Mouse (Mus musculus) small intestine, adult 2 months (tissue): ENCODE measurements around the gene Farp2. TPM values are rescaled to one million over a fixed set of nuclear protein-coding genes. Genes with fewer than 3 reads are reported as not detected.

Source experiments
- H3K27ac ChIP-seq: fragments of 200-500 bp; 2 replicates; pipeline ENCODE4 v1.5.1; 2012; ENCODE audit warnings: low read depth, low read length, control low read depth, inconsistent platforms; ENCODE audit not compliant: insufficient read depth
- H3K27me3 ChIP-seq: fragments of 200-500 bp; 2 replicates; pipeline ENCODE4 v1.6.1; 2012; ENCODE audit warnings: mild to moderate bottlenecking, moderate library complexity, low read length, inconsistent platforms; ENCODE audit not compliant: control insufficient read depth, insufficient read depth
- H3K36me3 ChIP-seq: fragments of 200-500 bp; 2 replicates; pipeline ENCODE4 v1.6.1; 2012; ENCODE audit warnings: mild to moderate bottlenecking, low read length, control low read depth, inconsistent platforms; ENCODE audit not compliant: control insufficient read depth, insufficient read depth
- H3K4me1 ChIP-seq: fragments of 200-500 bp; 2 replicates; pipeline ENCODE4 v1.6.1; 2012; ENCODE audit warnings: low read length, inconsistent platforms, mixed read lengths; ENCODE audit not compliant: control insufficient read depth, insufficient read depth, insufficient read length
- H3K4me3 ChIP-seq: fragments of 200-500 bp; 2 replicates; pipeline ENCODE4 v1.5.1; 2012; ENCODE audit warnings: low read depth, mild to moderate bottlenecking, control low read depth, inconsistent platforms, low read length, moderate library complexity
- CTCF ChIP-seq: fragments of 200-500 bp; IDR thresholded peaks from 2 replicates; pipeline ENCODE4 v1.5.1; 2012; ENCODE audit warnings: low read depth, mild to moderate bottlenecking, control low read depth, inconsistent platforms, low read length, moderate library complexity, mixed read lengths; ENCODE audit not compliant: insufficient replicate concordance, insufficient read length; ENCODE audit errors: extremely low read depth
- POLR2A ChIP-seq: fragments of 200-500 bp; IDR thresholded peaks from 2 replicates; pipeline ENCODE4 v1.6.1; 2012; ENCODE audit warnings: low read depth, mild to moderate bottlenecking, control low read depth, inconsistent platforms, low read length, moderate library complexity
- WGBS: fragments of 180-500 bp; shearing (Covaris S2); methylation state at CpG from one replicate; pipeline ENCODE4 v1.1.7; 2018; 5-methylcytosine and 5-hydroxymethylcytosine counted together
- polyA plus RNA-seq: library from polyadenylated mRNA; depleted of rRNA; stranded (reverse); fragments of >200 nt; gene quantifications from 2 replicates; pipeline ENCODE4 v1.2.3, GENCODE M21; 2012

Gene Farp2
- polyA plus RNA-seq, 1 experiment: 13.6 TPM

DNA sequence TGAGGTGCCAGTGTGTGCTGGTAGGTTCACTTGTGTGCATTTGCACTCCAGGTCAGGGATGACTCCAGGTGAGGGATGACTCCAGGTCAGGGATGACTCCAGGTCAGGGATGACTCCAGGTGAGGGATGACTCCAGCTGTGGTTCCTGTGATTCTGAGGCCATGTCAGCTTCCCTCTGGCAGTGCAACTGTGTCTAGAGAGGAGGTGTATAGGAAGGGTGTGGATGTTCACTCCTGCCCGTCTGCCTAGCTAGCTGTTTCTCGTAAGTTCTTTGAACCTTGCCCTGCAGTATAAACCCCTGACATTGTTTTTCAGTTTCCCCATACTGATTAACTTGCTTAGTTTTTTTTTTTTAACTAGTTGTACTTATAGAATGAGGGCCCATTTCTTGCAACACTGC is 9.6 kb downstream of the Farp2 start:
- peaks cover 10% of the 10 kb centered on the region for H3K4me1 ChIP-seq
- peaks cover 6% of the 10 kb centered on the region for H3K36me3 ChIP-seq
- no peaks in the 10 kb centered on the region for H3K27me3 ChIP-seq
- TF ChIP-seq POLR2A: peak; percentile 15; the same call in 1 of the 2 replicates
- TF ChIP-seq CTCF: no peak
- H3K27ac ChIP-seq: peak overlapping the region; percentile 86
- H3K4me3 ChIP-seq: no peak overlapping the region
- WGBS: 37% methylated on average over 2 of the region's 2 CpGs

DNA sequence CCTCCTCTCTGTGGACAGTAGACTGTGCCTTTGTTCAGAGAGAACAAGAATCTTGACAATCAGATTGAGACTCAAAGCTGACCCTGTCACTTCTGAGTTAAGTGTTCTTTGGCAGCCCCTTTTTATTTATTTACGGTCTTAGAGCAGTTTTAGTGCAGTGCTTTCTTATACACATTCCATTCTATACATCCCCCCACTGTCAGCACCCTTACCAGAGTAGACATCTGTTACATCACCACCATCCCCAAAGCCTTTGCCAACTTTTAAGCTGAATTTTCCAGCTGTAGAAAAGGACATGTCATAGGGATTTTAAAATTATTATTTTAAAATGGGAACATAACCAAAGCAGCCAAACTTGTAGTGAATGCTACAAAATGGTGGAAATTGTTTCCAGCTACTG is 10.4 kb downstream of the Farp2 start:
- no peak overlapping the region for H3K4me3 ChIP-seq
- TF ChIP-seq CTCF: no peak
- TF ChIP-seq POLR2A: no peak

DNA sequence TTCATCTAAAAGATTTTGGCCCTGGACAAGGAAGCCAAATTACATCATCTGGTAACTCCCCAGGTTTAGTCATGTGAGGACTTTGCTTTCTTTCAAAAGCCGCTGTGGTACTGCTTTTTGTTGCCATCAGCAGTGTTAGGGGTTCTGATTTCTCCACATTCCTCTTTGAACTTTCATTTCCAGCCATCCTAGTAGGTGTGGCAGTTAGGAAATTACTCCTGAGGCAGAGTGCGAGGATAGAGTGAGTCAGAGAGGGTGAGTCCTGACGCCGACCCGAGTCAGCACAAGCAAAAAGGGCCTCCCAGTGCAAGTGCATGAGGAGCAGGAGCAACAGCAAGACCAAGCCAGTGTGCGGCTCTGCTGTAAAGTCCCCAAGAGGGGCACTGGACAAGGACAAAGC is 17.9 kb downstream of the Farp2 start:
- no peaks in the 10 kb centered on the region for H3K27me3 ChIP-seq

More for the DNA sequence above, 10.4 kb downstream of the Farp2 start:
- 74% methylated on average over 1 of the region's 1 CpGs for WGBS
- H3K36me3 ChIP-seq: peaks cover 6% of the 10 kb centered on the region
- no peaks in the 10 kb centered on the region for H3K27me3 ChIP-seq
- H3K27ac ChIP-seq: peak overlapping the region; percentile 70; the same call in 1 of the 2 replicates
- H3K4me1 ChIP-seq: peaks cover 10% of the 10 kb centered on the region

DNA sequence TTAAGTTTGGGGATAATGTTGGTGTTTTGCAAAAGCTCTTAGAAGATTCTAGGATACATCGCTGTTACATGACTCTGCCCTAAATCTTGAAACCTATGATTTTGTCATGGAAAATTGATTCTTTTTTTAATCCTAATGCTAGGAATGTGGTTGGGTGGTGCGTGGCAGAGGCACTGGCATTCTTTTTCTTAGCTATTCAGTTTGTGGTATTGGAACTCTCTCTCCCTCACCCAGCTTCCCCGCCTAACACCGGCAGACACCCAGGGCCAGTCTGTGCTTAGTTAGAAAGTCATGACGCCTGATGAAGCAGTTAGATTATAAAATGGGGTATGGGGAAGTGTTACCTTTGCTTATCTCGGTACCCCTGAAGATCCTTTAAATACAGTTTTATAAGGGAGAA is 25.3 kb downstream of the Farp2 start:
- no peaks in the 10 kb centered on the region for H3K27me3 ChIP-seq
- 92% methylated on average over 6 of the region's 6 CpGs for WGBS
- no peak for TF ChIP-seq POLR2A
- TF ChIP-seq CTCF: no peak

More for the DNA sequence above, 17.9 kb downstream of the Farp2 start:
- peaks cover 16% of the 10 kb centered on the region; the same call in 1 of the 2 replicates for H3K4me1 ChIP-seq
- peaks cover 29% of the 10 kb centered on the region for H3K36me3 ChIP-seq
- peak overlapping the region; percentile 93 for H3K27ac ChIP-seq
- 41% methylated on average over 6 of the region's 6 CpGs for WGBS
- no peak for TF ChIP-seq CTCF
- TF ChIP-seq POLR2A: no peak
- H3K4me3 ChIP-seq: no peak overlapping the region

DNA sequence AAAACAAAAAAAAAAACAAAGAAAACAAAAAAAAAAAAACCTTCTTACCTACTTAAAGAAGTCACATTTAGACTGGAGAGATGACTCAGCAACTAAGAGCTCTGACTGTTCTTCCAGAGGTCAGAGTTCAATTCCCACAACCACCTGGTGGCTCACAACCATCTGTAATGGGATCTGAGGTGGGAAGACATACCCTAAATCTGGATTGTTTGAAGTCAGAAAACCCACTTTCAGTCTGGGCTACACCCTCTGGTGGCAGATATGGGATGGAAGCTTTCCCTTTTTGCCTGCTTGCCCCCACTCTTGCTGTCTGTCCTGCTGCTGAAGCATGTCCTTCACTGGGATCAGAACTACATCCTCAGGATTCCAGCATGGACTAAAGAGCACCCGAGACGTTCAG is 31.3 kb downstream of the Farp2 start:
- Histone ChIP-seq H3K27ac (no peak overlapping the region), H3K4me3 (no peak overlapping the region), H3K36me3 (peaks cover 2% of the 10 kb centered on the region), H3K4me1 (no peaks in the 10 kb centered on the region; the same call in 1 of the 2 replicates), H3K27me3 (no peaks in the 10 kb centered on the region)
- WGBS: 81% methylated on average over 2 of the region's 2 CpGs
- no peak for TF ChIP-seq CTCF
- no peak for TF ChIP-seq POLR2A

More for the DNA sequence above, 25.3 kb downstream of the Farp2 start:
- Histone ChIP-seq H3K4me3 (no peak overlapping the region), H3K36me3 (peaks cover 15% of the 10 kb centered on the region), H3K27ac (no peak overlapping the region), H3K4me1 (no peaks in the 10 kb centered on the region)

DNA sequence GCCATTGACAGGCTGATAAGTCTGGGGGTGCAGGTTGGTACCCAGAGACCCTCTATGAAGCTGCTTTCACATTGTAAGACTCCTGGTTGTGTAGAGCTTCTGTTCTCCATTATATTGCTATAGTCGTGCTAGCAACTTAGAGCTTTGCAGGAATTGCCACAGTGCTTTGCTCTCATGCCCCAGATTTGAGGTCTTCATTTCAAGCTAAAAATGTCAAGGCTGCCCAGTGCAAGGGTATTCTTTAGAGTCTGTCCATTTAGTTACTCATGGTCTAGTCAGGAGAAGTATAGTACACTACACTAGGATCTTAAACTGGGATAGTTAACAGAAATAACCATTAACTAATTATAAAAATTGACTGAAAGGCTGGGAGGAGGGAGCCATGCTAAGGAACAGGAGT is 35.4 kb downstream of the Farp2 start:
- H3K4me1 ChIP-seq: no peaks in the 10 kb centered on the region; the same call in 1 of the 2 replicates
- H3K36me3 ChIP-seq: peaks cover 2% of the 10 kb centered on the region
- H3K27me3 ChIP-seq: no peaks in the 10 kb centered on the region
- 93% methylated on average over 1 of the region's 1 CpGs for WGBS
- H3K27ac ChIP-seq: no peak overlapping the region
- TF ChIP-seq CTCF: no peak
- no peak for TF ChIP-seq POLR2A
- H3K4me3 ChIP-seq: no peak overlapping the region

DNA sequence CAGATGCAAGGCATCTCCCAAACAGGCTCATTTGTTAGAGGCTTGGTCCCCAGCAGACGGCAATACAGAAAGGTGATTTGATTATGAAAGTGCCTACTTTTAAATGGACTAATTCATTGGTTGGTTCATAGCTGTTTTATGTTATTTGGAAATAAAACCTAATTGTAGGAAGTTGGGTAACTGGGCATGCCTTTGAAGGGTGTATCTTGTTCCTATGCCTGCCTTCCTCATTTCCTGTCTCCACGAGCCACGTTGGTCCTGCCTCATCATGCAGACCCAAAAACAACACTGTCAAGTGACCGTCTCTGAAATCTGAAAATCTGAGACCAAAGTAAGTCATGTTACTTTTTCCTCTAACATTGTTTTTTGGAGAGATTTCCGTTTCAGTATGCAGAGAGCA is 39.5 kb downstream of the Farp2 start:
- 81% methylated on average over 5 of the region's 5 CpGs for WGBS

More for the DNA sequence above, 39.5 kb downstream of the Farp2 start:
- Histone ChIP-seq H3K27me3 (no peaks in the 10 kb centered on the region), H3K27ac (no peak overlapping the region), H3K36me3 (0 out of 2 replicates have a peak, but pooled peaks cover 3% of the 10 kb centered on the region), H3K4me1 (no peaks in the 10 kb centered on the region), H3K4me3 (no peak overlapping the region)
- TF ChIP-seq CTCF (no peak), POLR2A (no peak)
